Mouse (Mus musculus) embryonic facial prominence, embryonic 13.5 days (tissue): ENCODE measurements at regions not wholly inside any gene's neighbourhood (a gene's known extent, or its start where the extent isn't known, plus 50 kb on each side); places are given as distances from the start of the nearest gene placed in this dataset.

Experiments used
- ATAC-seq: fragments of 200-750 bp; cut with Nextera tagmentation; 2 replicates; pipeline ENCODE4 v1.8.0; 2017; ENCODE audit warnings: low read depth; ENCODE audit not compliant: insufficient number of reproducible peaks, insufficient read depth, low FRiP score, low TSS enrichment
- H3K27ac ChIP-seq: fragments of 300-500 bp; sonication (generic); 2 replicates; pipeline ENCODE4 v1.5.1; 2015; ENCODE audit warnings: moderate library complexity, mild to moderate bottlenecking, inconsistent platforms
- H3K27me3 ChIP-seq: fragments of 300-500 bp; sonication (generic); 2 replicates; pipeline ENCODE4 v1.6.1; 2015; ENCODE audit warnings: mild to moderate bottlenecking, inconsistent platforms
- H3K36me3 ChIP-seq: fragments of 300-500 bp; sonication (generic); 2 replicates; pipeline ENCODE4 v1.6.1; 2015; ENCODE audit warnings: mild to moderate bottlenecking, inconsistent platforms
- H3K4me1 ChIP-seq: fragments of 300-500 bp; sonication (generic); 2 replicates; pipeline ENCODE4 v1.6.1; 2015; ENCODE audit warnings: inconsistent platforms
- H3K4me2 ChIP-seq: fragments of 300-500 bp; sonication (generic); 2 replicates; pipeline ENCODE4 v1.6.1; 2015; ENCODE audit warnings: moderate library complexity, mild to moderate bottlenecking, inconsistent platforms
- H3K4me3 ChIP-seq: fragments of 300-500 bp; sonication (generic); 2 replicates; pipeline ENCODE4 v1.5.1; 2015; ENCODE audit warnings: mild to moderate bottlenecking, inconsistent platforms
- H3K9ac ChIP-seq: fragments of 300-500 bp; sonication (generic); 2 replicates; pipeline ENCODE4 v1.6.1; 2015; ENCODE audit warnings: mild to moderate bottlenecking, inconsistent platforms
- H3K9me3 ChIP-seq: fragments of 300-500 bp; sonication (generic); 2 replicates; pipeline ENCODE4 v1.6.1; 2016; ENCODE audit warnings: inconsistent platforms
- WGBS: fragments of 180-500 bp; shearing (Covaris S2); methylation state at CpG from one replicate; pipeline ENCODE4 v1.1.7; 2015; ENCODE audit warnings: mixed read lengths; 5-methylcytosine and 5-hydroxymethylcytosine counted together

- Histone ChIP-seq H3K27ac (no peak overlapping the region), H3K4me3 (no peak overlapping the region), H3K9me3 (no peaks in the 10 kb centered on the region), H3K4me1 (peaks cover 8% of the 10 kb centered on the region), H3K36me3 (no peaks in the 10 kb centered on the region), H3K4me2 (no peak overlapping the region), H3K9ac (no peak overlapping the region), H3K27me3 (peaks cover 9% of the 10 kb centered on the region)
- WGBS = 90% methylated on average over 3 of the region's 3 CpGs
- no peak for ATAC-seq
These were observed 287.1 kb downstream of the Maf start for GRCm38 (mm10) chr8:115420536-115420935.

- no peaks in the 10 kb centered on the region for H3K9me3 ChIP-seq
- H3K9ac ChIP-seq = no peak overlapping the region
- peaks cover 6% of the 10 kb centered on the region for H3K4me1 ChIP-seq
- no peaks in the 10 kb centered on the region for H3K36me3 ChIP-seq
- H3K27ac ChIP-seq = no peak overlapping the region
- WGBS = 69% methylated on average over 6 of the region's 6 CpGs
- H3K27me3 ChIP-seq = peaks cover 9% of the 10 kb centered on the region
- no peak for ATAC-seq
- H3K4me3 ChIP-seq = no peak overlapping the region
- H3K4me2 ChIP-seq = no peak overlapping the region
These were observed 287.5 kb downstream of the Maf start for GRCm38 (mm10) chr8:115420131-115420530.

- WGBS = 46% methylated on average over 6 of the region's 6 CpGs
These were observed 289.5 kb downstream of the Maf start for GRCm38 (mm10) chr8:115418056-115418455.

GRCm38 (mm10) chr8:115414061-115414473, 293.5 kb downstream of the Maf start:
- no peak overlapping the region for H3K4me2 ChIP-seq
- no peak overlapping the region for H3K27ac ChIP-seq
- H3K9ac ChIP-seq = no peak overlapping the region
- no peak overlapping the region for H3K4me3 ChIP-seq
- peaks cover 9% of the 10 kb centered on the region; the same call in 1 of the 2 replicates for H3K27me3 ChIP-seq
- 5% methylated on average over 7 of the region's 7 CpGs for WGBS
- no peaks in the 10 kb centered on the region for H3K9me3 ChIP-seq
- peaks cover 12% of the 10 kb centered on the region for H3K4me1 ChIP-seq
- no peak for ATAC-seq
- H3K36me3 ChIP-seq = no peaks in the 10 kb centered on the region

More at GRCm38 (mm10) chr8:115418056-115418455, 289.5 kb downstream of the Maf start:
- Histone ChIP-seq H3K4me2 (no peak overlapping the region), H3K9ac (no peak overlapping the region), H3K9me3 (no peaks in the 10 kb centered on the region), H3K4me3 (no peak overlapping the region), H3K27me3 (peaks cover 9% of the 10 kb centered on the region; the same call in 1 of the 2 replicates), H3K4me1 (peaks cover 12% of the 10 kb centered on the region), H3K36me3 (no peaks in the 10 kb centered on the region), H3K27ac (no peak overlapping the region)
- ATAC-seq = no peak

- Histone ChIP-seq H3K4me3 (no peak overlapping the region), H3K9me3 (0 out of 2 replicates have a peak, but pooled peaks cover 3% of the 10 kb centered on the region), H3K4me1 (peaks cover 6% of the 10 kb centered on the region), H3K9ac (no peak overlapping the region), H3K27ac (no peak overlapping the region), H3K36me3 (no peaks in the 10 kb centered on the region), H3K27me3 (no peaks in the 10 kb centered on the region), H3K4me2 (no peak overlapping the region)
- 77% methylated on average over 5 of the region's 5 CpGs for WGBS
- ATAC-seq = no peak
These were observed 295.8 kb downstream of the Maf start for GRCm38 (mm10) chr8:115411756-115412155.

- no peaks in the 10 kb centered on the region for H3K27me3 ChIP-seq
- no peaks in the 10 kb centered on the region for H3K36me3 ChIP-seq
- no peak overlapping the region for H3K4me2 ChIP-seq
- H3K9ac ChIP-seq = no peak overlapping the region
- ATAC-seq = no peak
- WGBS = 90% methylated on average over 4 of the region's 4 CpGs
- no peak overlapping the region for H3K27ac ChIP-seq
- no peak overlapping the region for H3K4me3 ChIP-seq
- H3K9me3 ChIP-seq = 0 out of 2 replicates have a peak, but pooled peaks cover 3% of the 10 kb centered on the region
- H3K4me1 ChIP-seq = peaks cover 6% of the 10 kb centered on the region
These were observed 296.5 kb downstream of the Maf start for GRCm38 (mm10) chr8:115411061-115411460.

GRCm38 (mm10) chr8:115410191-115410590, 297.4 kb downstream of the Maf start:
- H3K4me2 ChIP-seq = no peak overlapping the region
- no peak for ATAC-seq
- no peak overlapping the region for H3K4me3 ChIP-seq
- no peaks in the 10 kb centered on the region for H3K27me3 ChIP-seq
- no peak overlapping the region for H3K9ac ChIP-seq
- H3K4me1 ChIP-seq = peaks cover 6% of the 10 kb centered on the region
- whole genome bisulfite sequencing = 95% methylated on average over 3 of the region's 3 CpGs
- no peaks in the 10 kb centered on the region for H3K36me3 ChIP-seq
- H3K27ac ChIP-seq = no peak overlapping the region
- 0 out of 2 replicates have a peak, but pooled peaks cover 3% of the 10 kb centered on the region for H3K9me3 ChIP-seq

GRCm38 (mm10) chr8:115407535-115407934, 300.1 kb downstream of the Maf start:
- Histone ChIP-seq H3K36me3 (no peaks in the 10 kb centered on the region), H3K4me3 (no peak overlapping the region), H3K9ac (no peak overlapping the region), H3K27ac (no peak overlapping the region), H3K4me2 (no peak overlapping the region), H3K9me3 (0 out of 2 replicates have a peak, but pooled peaks cover 3% of the 10 kb centered on the region), H3K4me1 (no peaks in the 10 kb centered on the region), H3K27me3 (peaks cover 4% of the 10 kb centered on the region; the same call in 1 of the 2 replicates)
- ATAC-seq = no peak
- WGBS = 91% methylated on average over 4 of the region's 4 CpGs

GRCm38 (mm10) chr8:115403601-115404000, 304.0 kb downstream of the Maf start:
- no peak for ATAC-seq
- 48% methylated on average over 4 of the region's 4 CpGs for WGBS
- H3K36me3 ChIP-seq = no peaks in the 10 kb centered on the region
- 0 out of 2 replicates have a peak, but pooled peaks cover 3% of the 10 kb centered on the region for H3K9me3 ChIP-seq
- no peak overlapping the region for H3K4me3 ChIP-seq
- peaks cover 6% of the 10 kb centered on the region; the same call in 1 of the 2 replicates for H3K27me3 ChIP-seq
- no peak overlapping the region for H3K4me2 ChIP-seq
- H3K9ac ChIP-seq = no peak overlapping the region
- H3K27ac ChIP-seq = no peak overlapping the region
- H3K4me1 ChIP-seq = no peaks in the 10 kb centered on the region

- 63% methylated on average over 10 of the region's 10 CpGs for WGBS
- Histone ChIP-seq H3K4me3 (no peak overlapping the region), H3K4me2 (no peak overlapping the region), H3K9me3 (0 out of 2 replicates have a peak, but pooled peaks cover 3% of the 10 kb centered on the region), H3K4me1 (no peaks in the 10 kb centered on the region), H3K27ac (no peak overlapping the region), H3K9ac (no peak overlapping the region), H3K36me3 (no peaks in the 10 kb centered on the region), H3K27me3 (peaks cover 6% of the 10 kb centered on the region; the same call in 1 of the 2 replicates)
- ATAC-seq = no peak
These were observed 305.0 kb downstream of the Maf start for GRCm38 (mm10) chr8:115402471-115403197.
